Mouse (Mus musculus) thymus, postnatal 25 days (tissue): ENCODE measurements around the gene Masp1.
A peak's percentile ranks its signal among the peaks of the same experiment; 100 is the strongest.

Source experiments
- DNase-seq: peaks from one replicate; pipeline ENCODE4 v3.0.0; 2022

The Masp1 gene

DNA sequence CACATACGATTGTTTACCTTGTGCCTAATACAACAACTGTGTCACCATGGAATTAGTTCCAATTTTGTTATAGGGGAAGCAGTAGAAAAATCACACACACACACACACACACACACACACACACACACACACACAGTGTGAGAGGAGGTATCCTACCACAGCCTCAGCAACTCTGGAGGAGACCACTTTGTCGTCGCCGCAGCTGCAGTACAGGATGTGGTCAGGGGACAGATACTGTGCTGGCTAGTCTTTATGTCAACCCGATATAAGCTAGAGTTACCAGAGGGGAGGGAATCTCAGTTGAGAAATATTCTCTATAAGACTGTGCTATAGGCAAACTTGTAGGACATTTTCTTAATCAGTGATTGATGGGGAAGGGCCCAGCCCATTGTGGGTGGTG lies 63.3 kb downstream of the Masp1 start:
- peak; percentile 11 for DNase-seq

DNA sequence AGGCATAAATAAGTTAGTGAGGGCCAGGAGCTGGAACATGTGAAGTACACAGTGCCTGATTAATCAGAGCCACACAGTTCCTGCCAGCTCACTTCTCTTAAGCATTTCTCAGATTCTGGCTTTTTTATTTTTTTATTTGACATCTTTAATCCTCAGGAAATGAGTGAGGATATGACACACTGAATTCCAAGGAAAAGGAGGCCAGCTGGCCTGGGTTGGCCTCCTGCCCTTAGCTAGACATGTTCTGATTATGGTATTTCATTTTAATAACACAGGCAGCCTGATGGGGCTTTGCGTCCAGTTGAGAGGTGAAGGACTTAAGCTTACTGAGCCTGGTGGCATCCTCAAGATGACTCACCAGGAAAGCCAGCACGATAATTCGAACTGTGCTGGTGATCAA lies 64.1 kb downstream of the Masp1 start:
- no peak for DNase-seq

DNA sequence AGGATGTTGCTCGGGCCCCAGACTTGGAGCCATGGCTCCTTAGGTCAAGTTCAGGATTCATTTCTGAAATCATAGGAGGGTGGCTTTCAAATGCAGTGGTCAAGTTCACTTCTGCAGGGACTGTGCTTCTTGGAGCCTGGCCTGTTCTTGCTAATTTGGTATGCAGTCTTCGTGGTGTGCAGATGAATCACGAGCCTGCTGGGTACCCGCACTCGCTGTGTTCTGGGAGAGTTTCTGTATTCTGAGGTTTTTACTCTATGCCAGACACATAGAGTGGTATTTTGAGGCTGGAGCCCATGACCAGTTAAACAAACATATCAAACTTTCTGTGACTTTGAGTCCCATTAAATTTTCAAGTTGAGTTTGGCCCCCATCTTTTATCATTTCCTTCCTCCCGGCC lies 66.2 kb downstream of the Masp1 start:
- no peak for DNase-seq

DNA sequence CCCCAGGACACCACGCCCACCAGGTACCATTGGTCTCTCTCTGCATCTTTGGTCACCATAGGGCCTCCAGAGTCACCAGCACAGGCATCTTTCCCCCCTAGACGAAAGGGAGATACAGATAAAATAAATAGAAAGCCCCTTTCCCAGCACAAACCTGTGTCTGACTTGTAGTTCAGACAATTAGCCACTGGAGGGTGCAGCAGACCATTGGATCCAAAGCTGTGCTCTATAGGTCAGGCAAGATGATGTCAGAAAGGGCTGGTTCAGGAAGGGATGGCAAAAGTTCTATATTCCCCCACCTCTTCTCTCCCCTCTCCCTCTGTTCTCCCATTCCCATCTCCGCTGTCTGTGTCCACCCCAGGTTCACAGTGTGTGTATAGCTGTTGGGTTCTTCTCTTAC lies 68.1 kb downstream of the Masp1 start:
- peak; percentile 52 for DNase-seq

DNA sequence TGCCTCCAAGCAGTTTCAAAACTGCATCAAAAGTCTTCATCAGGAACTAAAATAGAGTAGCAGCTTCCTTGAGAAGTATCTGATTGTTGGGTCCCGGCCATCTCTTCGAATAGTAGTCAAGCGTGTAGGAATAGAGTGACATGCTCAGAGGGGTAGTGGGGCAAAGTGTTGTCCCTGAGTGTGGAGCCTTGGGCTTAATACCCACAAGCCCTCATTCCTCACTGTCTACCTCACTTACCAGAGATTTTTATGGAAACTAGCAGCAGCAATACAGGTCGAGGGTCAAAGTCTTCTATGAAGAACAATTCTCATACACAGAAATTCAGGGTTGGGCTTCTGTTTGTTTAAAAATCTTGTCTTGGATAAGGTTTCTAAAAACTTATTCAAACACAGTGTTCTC lies 69.8 kb downstream of the Masp1 start:
- no peak for DNase-seq

DNA sequence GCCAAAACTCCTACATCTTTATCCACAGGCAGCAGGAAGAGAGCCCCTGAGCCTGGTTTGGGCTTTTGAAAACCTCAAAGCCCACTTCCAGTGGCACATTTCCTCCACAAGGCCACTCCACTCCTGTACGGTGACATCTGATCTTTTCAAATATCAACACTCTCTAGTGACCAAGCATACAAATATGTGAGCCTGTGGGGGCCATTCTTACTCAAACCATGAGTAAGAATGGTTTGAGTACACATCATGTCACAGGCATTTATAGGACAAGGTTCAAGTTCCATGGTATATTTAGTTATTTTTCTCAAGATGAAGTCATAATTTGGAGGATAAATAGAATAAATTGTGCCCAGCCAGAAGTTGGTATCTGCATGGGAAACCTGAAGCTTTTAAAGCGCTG lies 70.7 kb downstream of the Masp1 start:
- DNase-seq: no peak

DNA sequence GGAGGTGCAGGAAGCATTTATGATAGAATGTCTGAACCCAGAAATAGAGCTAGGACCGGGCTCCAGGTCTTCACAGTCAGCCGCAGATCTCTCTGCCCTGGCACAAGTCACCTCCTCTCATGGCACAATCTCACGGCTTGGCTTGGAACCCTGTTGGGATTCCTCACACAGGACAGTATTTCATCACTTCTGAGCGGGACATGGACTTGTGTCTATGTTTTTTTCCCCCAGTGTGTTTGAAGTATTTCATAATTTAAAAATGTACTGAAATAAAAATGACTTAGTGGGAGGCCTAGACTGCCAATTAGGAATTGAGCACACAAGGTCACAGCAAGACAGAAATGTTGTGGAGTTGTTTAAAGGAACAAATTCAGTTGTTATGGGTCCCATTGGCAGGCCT lies 76.4 kb downstream of the Masp1 start:
- DNase-seq: no peak

DNA sequence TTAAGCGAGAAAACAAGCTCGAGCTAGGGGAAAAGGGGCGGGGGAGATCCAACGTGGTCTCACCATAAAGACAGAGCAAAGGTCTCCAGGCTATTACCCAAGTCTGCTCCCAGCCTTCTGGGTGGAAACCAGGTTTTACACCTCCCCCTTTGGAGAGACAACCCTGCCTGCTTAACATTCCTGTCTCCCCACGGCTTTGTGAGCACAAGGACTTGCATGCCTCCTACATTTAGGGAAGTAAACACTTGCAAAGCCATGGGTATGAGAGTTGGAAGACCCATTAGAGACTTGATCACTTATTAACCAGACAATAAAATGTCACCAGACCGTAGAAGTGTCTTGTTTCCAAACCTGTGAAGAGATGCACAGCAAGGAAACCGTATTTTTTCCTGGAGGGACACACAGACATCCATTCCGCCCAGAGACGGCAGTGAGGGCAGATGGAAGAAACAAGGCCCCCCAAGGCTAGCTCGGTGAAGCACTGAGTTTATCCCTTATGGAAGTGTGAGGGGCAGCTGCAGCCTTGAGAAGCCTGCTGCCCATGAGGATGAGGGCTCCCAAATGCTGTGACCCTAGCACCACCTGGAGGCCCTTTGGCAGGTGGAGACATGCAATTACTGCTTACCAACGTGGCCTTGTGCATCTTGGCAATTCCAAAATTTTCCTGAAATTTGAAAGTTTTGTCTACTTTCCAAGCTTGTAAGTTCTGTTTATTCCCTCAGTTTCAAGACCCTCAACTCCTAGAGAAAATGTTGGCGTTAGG lies 83.0 kb downstream of the Masp1 start:
- peak; percentile 27 for DNase-seq

DNA sequence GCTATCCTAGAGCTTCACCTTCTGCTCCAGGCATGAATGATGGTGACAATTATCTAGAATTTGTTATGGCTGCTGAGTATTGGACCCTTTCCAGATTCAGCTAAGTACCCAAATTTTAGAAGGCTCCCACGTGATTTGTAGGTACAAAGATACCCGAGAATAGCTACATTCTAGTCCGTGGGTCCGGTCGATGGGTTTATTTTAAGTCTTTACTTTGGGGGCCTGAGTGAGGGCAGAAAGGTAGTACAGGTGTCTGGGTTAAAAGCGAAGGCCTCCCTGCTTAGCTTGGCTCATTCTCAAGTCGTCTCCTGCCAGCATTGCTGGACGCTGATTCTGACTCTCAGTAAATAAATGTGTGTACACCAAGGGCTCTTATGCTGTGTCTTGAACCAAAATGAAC lies 90.6 kb downstream of the Masp1 start:
- no peak for DNase-seq

DNA sequence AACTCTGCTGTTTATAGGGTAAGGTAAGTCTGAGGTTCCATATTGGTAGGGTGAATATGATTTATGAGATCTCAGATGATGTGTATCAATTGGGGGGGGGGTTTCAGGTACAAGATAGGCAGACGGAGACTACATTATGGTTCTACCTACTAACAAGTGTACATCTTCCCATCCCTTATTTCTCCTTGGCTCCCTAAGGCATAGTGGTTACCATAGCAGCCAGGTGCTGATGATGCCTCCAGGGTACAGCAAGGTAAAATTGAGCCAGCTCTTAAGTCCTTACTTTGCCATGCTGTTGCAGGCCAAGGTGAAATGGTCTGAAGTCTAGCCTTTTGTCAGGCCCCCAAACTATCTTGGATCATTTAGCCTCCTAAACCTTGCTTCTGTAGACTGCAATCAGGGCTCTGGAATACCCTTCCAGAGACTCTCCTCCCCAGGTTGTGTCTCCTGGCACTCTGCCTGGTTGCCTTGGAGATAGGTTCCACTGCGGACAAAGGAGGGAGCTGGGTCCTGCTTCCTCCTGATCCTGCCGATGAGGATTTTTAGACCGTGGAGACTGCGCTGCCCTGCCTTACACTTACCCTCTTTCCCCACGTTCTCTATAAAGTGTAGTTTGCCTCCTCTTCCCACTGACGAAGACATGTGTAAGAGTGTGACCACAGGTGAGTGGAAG lies 91.8 kb downstream of the Masp1 start, which contains the start of gene Rtp1:
TSS of gene Rtp1 (plus strand) at position 487 of the 673 bp plus-strand sequence.
- DNase-seq: no peak

DNA sequence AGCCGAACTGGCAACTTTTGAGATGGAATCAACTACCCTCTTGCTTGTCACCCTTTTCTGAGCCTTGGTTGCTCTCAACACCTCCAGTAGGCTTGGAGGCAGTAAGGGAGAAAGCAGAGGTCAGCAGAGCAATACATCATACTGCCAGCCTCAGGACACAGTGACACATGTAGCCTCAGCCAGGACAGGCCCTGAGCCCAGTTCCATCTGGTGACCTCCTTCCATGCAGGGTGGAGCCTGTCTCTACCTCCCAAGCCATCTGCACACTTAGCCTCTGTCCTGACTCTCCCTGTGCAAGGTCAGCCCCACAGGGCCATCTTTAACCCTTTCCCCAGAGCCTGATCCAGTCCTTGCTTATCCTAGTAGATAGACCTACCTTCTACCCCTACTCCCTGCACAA lies 92.9 kb downstream of the Masp1 start:
- no peak for DNase-seq

DNA sequence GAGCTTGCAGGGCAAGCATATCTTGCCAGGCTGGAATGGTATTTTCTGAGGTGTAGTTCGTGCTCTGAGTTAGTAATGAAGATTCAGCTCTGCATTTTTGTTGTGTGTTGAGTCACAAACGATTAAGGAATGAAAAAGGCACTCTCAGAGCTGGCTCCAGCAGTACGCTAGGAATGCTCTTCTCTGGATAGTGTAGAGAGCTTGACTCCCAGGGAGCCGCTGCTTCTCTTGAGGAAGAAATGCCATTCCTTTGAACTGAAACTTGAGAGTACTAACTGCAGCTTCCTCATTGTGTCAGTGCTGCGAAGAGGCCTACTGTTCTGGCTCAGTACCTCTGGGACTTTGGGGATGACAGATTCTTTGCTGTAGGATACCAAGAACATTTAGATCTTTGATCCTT lies 96.8 kb downstream of the Masp1 start:
- DNase-seq: no peak

DNA sequence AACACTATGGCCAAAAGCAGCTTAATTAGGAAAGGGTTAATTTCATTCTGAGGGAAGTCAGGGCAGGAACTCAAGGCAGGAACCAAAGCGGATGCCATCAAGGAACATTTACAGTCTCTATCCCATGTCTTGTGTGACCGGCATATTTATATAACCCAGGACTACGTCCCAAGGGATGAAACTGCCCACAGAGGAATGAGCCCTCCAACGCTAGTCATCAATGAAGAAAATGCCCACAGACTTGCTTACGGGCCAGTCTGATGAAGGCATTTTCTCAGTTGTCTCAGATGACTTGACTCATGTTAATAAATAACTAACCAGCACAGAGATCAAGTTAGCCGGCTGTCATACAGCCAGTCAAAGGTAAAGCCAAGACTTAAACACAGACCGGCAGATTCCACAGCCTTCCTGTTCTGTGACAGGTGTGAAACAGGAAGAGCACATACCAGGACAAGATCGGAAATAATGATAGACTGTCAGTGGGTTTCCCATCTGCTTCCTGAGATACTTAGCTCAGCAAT lies 101.0 kb downstream of the Masp1 start:
- DNase-seq: no peak

DNA sequence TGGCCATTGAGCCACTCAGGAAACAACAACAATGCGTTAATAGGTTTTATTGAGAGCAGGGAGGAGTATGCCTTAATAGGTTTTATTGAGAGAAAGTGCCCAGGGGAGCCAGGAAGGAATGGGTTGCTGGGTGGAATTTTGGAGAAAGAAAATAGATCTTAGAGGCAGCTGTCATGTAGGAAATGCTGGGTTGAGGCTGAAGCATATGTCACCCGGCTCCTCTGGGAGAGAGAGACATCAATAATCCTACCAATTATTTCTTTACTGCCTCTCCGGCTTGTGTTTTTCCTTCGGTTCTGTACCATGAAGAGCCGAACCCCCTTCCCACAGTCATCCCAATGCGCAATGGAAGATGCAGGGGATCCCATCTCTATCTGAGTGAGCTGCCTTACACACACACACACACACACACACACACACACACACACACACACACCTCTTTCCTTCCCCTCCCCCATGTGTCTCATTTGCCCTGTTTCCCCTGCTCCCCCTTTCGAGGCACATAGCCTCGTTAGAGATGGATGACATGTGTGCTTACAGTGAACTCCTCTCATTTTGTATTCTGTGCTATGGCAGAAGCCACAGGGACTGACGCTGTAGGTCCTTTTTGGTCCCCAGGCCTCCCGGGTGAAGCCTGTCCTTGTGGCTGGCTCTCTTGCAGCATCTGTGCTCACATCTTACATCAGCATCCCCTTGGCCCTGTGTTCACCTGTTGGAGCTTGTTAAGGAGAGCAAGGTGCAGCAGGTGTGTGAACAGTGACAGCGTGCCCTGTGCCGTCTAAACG lies 103.0 kb downstream of the Masp1 start:
- no peak for DNase-seq

DNA sequence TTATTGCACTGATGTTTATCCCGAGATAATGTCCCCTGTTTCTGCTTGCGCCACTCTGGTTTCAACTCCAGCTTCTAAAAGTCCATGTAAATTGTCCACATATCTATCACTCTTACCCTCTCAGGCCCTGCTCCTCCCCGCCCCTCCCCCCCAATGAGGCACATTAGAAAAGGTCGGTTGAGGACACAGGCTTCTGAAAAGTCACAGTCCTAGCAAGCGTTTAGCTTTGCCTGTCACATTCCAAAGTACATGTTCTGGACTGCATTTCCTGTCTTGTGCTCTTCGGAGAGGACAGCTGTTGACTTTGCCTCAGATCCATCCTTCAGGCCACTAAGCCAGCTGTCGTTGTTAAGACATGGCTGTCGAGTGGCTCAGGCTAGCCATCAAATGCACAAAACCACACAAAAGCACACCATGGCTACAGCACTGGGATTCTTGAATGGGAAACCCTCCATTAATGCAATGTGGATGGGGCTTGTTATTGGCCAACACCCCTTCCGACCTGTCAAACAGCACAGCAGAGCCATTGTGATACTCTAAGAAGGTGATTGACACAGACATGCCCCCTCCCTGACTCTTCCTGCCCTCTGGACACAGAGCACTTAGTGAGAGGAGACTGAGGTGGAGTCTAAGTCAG lies 103.8 kb downstream of the Masp1 start:
- no peak for DNase-seq

DNA sequence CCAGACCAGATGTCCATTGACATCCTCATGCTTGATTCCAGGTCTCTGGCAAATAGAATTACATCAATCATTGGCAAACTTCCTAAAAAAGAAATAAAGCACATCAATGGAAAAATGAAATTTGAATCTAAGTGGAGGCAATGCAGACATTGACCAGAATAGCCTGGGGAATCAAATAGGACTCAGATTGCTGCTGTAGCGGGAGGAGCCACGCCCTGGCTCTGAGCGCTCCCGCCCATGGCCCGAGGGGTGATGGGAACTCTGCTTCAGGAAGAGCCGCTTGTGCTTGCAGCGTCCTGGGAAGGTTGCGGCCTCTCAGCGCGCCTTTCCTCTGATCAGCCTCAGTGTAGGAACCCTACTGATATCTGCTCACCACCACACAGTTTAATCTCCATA lies 104.4 kb downstream of the Masp1 start:
- DNase-seq: no peak

DNA sequence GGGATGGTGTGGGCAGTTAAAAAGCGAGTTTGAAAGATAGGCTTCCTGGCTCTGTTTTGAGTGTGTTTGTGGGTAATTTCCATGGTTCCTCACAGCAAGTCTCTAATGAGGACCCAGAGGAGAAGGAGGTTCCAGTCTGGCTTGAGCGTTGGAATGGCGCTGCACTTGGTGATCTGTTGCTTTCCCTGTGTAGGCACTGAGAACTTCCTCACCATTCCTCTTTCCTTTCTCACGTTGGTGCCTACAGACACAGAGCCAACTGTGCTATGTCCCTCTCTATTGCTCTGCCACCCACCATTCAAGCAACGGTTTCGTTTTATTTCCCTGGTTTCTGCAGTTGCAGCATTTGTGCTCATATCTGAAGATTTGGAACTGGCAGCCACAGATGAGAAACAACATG lies 107.7 kb downstream of the Masp1 start:
- DNase-seq: no peak

DNA sequence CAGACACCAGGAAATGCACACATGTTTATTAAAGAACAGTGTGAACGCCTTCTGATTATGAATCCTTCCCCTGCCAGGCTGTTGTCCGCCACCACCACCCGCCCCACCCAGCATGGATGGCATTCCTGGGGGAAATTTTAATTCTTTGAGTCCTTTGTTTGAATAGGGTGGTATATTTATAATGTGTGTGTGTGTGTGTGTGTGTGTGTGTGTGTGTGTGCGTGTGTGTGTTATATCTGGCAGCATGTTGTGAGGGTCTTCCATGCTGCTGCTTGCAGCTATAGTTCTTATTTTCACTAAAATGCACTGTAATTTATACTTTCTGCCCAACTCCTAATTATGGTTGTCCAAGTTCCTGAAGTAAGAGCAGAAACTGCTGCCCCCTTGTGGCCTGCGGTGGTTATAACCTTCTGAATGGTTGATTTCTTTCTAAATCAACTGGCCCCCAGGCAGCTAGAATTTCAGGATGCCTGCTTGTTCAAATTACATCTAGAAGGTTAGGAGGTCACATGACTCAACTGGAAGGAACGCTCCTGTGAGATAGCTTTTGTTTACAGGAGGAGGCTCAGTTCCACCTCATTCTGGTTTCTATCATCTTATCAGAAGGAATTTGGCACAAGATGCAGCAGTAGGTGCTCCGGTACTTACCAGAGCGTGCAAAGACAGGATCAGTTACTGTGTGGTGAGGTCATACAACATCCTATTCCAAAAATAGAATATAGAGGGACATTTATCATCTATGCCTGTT lies 117.4 kb downstream of the Masp1 start:
- DNase-seq: peak; percentile 86

DNA sequence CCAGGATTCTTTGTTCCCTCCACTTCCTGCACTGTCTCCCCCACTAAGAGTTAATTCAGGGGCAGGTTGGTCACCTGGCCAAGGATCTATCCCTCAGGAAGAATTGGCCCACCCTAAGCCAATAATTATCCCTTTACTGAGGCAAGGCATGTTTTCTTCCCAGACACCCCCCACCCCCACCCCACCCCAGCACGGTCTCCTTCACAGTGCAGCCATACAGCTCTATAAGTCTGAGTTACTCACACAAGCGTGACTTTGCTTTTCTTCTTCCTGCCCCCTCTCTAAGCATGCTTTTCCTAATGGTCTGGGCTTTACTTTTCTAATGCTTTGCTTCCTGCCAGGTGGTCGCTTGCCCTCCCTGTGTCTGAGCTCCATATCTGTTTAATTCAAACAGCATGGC lies 118.7 kb downstream of the Masp1 start:
- DNase-seq: no peak

DNA sequence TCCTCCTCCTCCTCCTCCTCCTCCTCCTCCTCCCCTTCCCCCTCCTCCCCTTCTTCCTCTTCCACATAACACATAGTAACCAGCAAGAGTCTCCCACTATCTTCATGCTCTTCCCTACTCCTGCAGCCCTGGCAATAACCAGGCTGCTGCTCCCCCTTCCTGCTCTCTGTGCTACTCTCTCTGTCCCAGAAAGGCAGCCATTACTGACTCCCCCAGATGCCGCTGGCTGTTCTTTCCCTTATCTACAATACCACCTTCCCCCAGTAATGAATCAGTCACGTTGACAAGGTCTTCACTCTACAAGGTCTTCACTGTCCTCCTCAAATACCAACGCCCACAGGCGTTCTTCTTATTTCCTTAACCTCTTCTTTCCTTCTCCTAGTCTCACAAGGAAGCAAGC lies 119.2 kb downstream of the Masp1 start:
- no peak for DNase-seq
